Mouse (Mus musculus) C2C12 (cell line): Measurements from ENCODE around the gene Morn1. TPM values are rescaled to one million over a fixed set of nuclear protein-coding genes. Genes with fewer than 3 reads are reported as not detected.

Experiments
- H3K27me3 ChIP-seq: one replicate; pipeline ENCODE4 v1.6.1; 2011; ENCODE audit not compliant: control insufficient read depth, insufficient read depth, insufficient read length
- H3K36me3 ChIP-seq: one replicate; pipeline ENCODE4 v1.6.1; 2011; ENCODE audit not compliant: control insufficient read depth, insufficient read depth
- H3K4me3 ChIP-seq: one replicate; pipeline ENCODE4 v1.5.1; 2011; ENCODE audit warnings: mild to moderate bottlenecking, control low read depth; ENCODE audit not compliant: poor library complexity, insufficient read depth, severe bottlenecking
- H3K79me2 ChIP-seq: one replicate; pipeline ENCODE4 v1.6.1; 2011; ENCODE audit not compliant: control insufficient read depth, insufficient read depth
- H3K79me3 ChIP-seq: one replicate; pipeline ENCODE4 v1.6.1; 2011; ENCODE audit warnings: low read depth, control low read depth
- H3ac ChIP-seq: one replicate; pipeline ENCODE3; 2011; ENCODE audit warnings: low read depth; ENCODE audit not compliant: control insufficient read depth, insufficient read length
- CEBPB ChIP-seq: IDR thresholded peaks from one replicate; pipeline ENCODE4 v1.6.1; 2011; ENCODE audit warnings: low read depth, mild to moderate bottlenecking, control low read depth, moderate library complexity
- CTCF ChIP-seq: IDR thresholded peaks from one replicate; pipeline ENCODE4 v1.5.1; 2011; ENCODE audit not compliant: control insufficient read depth, insufficient read depth, insufficient read length
- FOSL1 ChIP-seq: IDR thresholded peaks from one replicate; pipeline ENCODE4 v1.8.0; 2011; ENCODE audit warnings: mild to moderate bottlenecking, low read length; ENCODE audit not compliant: poor library complexity, insufficient read depth, severe bottlenecking
- MAX ChIP-seq: IDR thresholded peaks from one replicate; pipeline ENCODE4 v1.6.1; 2011; ENCODE audit warnings: mild to moderate bottlenecking, control low read depth
- MYOD1 ChIP-seq: IDR thresholded peaks from one replicate; pipeline ENCODE4 v1.6.1; 2011; ENCODE audit warnings: low read depth; ENCODE audit not compliant: control insufficient read depth, insufficient read length
- MYOG ChIP-seq: IDR thresholded peaks from one replicate; pipeline ENCODE4 v1.6.1; 2011; ENCODE audit not compliant: control insufficient read depth, insufficient read length; ENCODE audit errors: extremely low read depth
- USF1 ChIP-seq: IDR thresholded peaks from one replicate; pipeline ENCODE4 v1.6.1; 2011; ENCODE audit warnings: low read depth, mild to moderate bottlenecking, control low read depth, moderate library complexity
- polyA plus RNA-seq: library from polyadenylated mRNA; unstranded; fragments of >200 nt; fragmentation: generic; extraction: Trizol; gene quantifications from one replicate; pipeline ENCODE4 v1.2.1, GENCODE M21; 2012; ENCODE audit warnings: missing spikeins

Gene Morn1
- polyA plus RNA-seq, 1 experiment: 1.2 TPM

- Histone ChIP-seq H3K4me3 (no peak overlapping the region), H3K79me2 (no peaks in the 10 kb centered on the region), H3K79me3 (no peaks in the 10 kb centered on the region), H3K36me3 (no peaks in the 10 kb centered on the region), H3K27me3 (no peaks in the 10 kb centered on the region), H3ac (no peak overlapping the region)
- TF ChIP-seq MYOG (no peak), CTCF (no peak), MYOD1 (no peak), MAX (no peak), CEBPB (no peak), USF1 (no peak), FOSL1 (no peak)
Observed at GRCm38 (mm10) chr4:155138451-155138850, 52.1 kb downstream of the Morn1 start.

DNA sequence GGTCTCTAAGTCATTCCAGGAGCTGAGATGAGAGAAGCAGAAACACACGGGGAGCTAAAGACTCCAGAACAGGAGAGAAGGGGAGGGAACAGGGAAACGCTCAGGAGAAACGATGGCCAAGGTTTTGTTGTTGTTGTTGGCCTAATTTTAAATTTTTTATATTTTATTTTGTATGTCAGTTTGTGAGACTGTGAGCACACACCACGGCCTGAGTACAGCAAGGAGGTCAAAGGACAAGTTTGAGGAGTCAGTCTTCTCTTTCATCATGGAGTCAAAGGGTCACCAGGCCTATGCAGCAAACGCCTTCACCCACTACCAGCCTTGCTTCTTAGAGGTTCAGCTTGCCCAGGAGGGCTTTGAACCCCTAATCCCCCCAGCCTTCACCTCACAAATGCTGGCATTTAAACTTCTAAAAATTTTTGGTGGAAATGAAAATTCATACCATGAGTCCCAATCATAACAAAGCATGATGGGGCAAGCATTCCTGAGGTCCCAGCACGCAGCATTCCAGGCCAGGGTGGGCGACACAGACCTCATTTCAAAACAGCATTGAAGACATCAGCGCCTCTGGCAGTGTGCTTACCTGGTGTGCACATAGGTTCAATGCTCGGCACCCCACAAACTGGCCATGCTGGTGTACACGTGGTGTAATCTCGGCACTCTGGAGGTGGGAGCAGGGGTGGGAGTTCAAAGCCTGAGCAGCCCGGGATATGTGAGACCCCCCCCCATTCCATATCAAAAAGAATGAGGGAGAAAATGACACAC is 53.1 kb downstream of the Morn1 start:
- Histone ChIP-seq H3K79me3 (no peaks in the 10 kb centered on the region), H3K4me3 (no peak overlapping the region), H3K27me3 (no peaks in the 10 kb centered on the region), H3K36me3 (no peaks in the 10 kb centered on the region), H3K79me2 (no peaks in the 10 kb centered on the region), H3ac (no peak overlapping the region)
- TF ChIP-seq CEBPB (no peak), USF1 (no peak), FOSL1 (no peak), MYOD1 (no peak), MAX (no peak), CTCF (no peak), MYOG (no peak)

GRCm38 (mm10) chr4:155140150-155140549 is 53.8 kb downstream of the Morn1 start:
- H3K4me3 ChIP-seq: no peak overlapping the region
- H3ac ChIP-seq: no peak overlapping the region
- no peaks in the 10 kb centered on the region for H3K27me3 ChIP-seq
- H3K36me3 ChIP-seq: no peaks in the 10 kb centered on the region
- TF ChIP-seq MYOD1: no peak
- no peaks in the 10 kb centered on the region for H3K79me2 ChIP-seq
- H3K79me3 ChIP-seq: no peaks in the 10 kb centered on the region

DNA sequence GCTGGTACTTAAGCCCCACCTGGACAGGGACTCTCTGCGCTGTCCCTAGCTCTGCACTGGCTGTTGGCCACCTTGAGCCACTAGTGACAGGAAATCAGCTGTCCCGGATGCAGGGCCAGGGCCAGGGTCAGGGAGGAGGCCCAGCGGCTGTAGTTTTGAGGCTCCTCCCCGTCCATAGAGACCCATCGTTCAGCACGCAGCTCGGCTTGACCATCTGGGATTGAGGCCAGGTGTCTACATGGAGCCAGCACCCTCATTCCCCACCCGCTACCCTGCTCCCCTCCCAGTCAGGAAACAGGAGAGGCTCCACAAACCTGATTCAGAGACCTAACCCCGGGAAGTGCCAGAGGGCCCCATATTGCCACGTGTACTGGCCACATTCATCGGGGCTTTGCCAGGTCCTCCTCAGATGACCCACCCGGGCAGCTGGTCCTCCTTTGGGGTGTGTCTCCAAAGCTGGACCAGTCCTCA is 54.5 kb downstream of the Morn1 start:
- Histone ChIP-seq H3K79me2 (no peaks in the 10 kb centered on the region), H3K27me3 (no peaks in the 10 kb centered on the region), H3K36me3 (no peaks in the 10 kb centered on the region), H3ac (no peak overlapping the region), H3K4me3 (no peak overlapping the region), H3K79me3 (no peaks in the 10 kb centered on the region)
- TF ChIP-seq USF1: no peak

DNA sequence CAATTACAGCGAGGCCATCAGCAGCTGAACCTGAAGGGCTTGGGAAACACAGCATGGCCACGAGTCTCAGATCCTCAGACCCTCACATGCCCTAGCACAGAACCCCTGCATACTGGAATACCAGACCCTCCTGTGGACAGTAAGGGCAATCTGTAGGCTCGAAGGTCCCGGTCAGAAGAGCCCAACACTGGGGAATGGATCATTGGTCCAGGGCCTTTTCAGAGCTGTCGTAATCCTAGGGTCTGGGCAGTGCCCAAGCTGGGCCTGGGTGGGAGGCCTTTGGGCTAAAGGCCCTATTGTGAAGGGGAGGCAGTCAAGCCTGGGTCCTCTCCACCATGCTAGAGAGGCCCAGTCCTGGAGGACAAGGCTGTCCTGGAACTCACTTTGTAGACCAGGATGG is 56.5 kb downstream of the Morn1 start:
- Histone ChIP-seq H3K4me3 (no peak overlapping the region), H3K36me3 (no peaks in the 10 kb centered on the region)
- TF ChIP-seq MYOD1: no peak
- no peak for TF ChIP-seq MAX
- no peak for TF ChIP-seq CEBPB
- TF ChIP-seq CTCF: no peak
- TF ChIP-seq USF1: no peak
- no peak for TF ChIP-seq FOSL1
- no peak for TF ChIP-seq MYOG

GRCm38 (mm10) chr4:155143411-155143810 is 57.0 kb downstream of the Morn1 start:
- no peaks in the 10 kb centered on the region for H3K79me3 ChIP-seq
- no peak overlapping the region for H3K4me3 ChIP-seq
- no peaks in the 10 kb centered on the region for H3K27me3 ChIP-seq
- TF ChIP-seq USF1: no peak
- TF ChIP-seq MAX: no peak
- TF ChIP-seq FOSL1: no peak
- no peak for TF ChIP-seq MYOD1
- no peak for TF ChIP-seq MYOG
- no peak for TF ChIP-seq CTCF
- TF ChIP-seq CEBPB: no peak
- H3ac ChIP-seq: no peak overlapping the region
- no peaks in the 10 kb centered on the region for H3K79me2 ChIP-seq
- H3K36me3 ChIP-seq: no peaks in the 10 kb centered on the region

More for the DNA sequence above, 56.5 kb downstream of the Morn1 start:
- Histone ChIP-seq H3K79me3 (no peaks in the 10 kb centered on the region), H3K79me2 (no peaks in the 10 kb centered on the region), H3ac (no peak overlapping the region), H3K27me3 (no peaks in the 10 kb centered on the region)
